Mouse (Mus musculus): ENCODE data around the gene Imp3.
A peak's percentile ranks its signal among the peaks of the same experiment; 100 is the strongest.
"Not testable (repeated sequence)": the region's sequence is repeated elsewhere in the genome, so short reads cannot be mapped to it uniquely, and the experiment has no call there.

Imp3 gene

GRCm38 (mm10) chr9:56937223-56938160 is at the start of gene Imp3:
Imp3 (plus strand) TSS chr9:56937475.
- peak; percentile 98 for DNase-seq (ENCODE audit: low read depth, low spot score)

- DNase-seq (ENCODE audit: low read depth, low spot score), result no peak
Observed at GRCm38 (mm10) chr9:56887581-56887980, 49.7 kb upstream of the Imp3 start.

- peak; percentile 92 for DNase-seq (ENCODE audit: low read depth, low spot score)
Observed at GRCm38 (mm10) chr9:56889817-56890216, 47.5 kb upstream of the Imp3 start.

GRCm38 (mm10) chr9:56890522-56891250 is 46.6 kb upstream of the Imp3 start:
- no peak for DNase-seq (ENCODE audit: low read depth, low spot score)

- peak; percentile 88 for DNase-seq (ENCODE audit: low read depth, low spot score)
Observed at GRCm38 (mm10) chr9:56891517-56892011, 45.7 kb upstream of the Imp3 start.

- DNase-seq (ENCODE audit: low read depth, low spot score), result no peak
Observed at GRCm38 (mm10) chr9:56892111-56892510, 45.2 kb upstream of the Imp3 start.

- DNase-seq (ENCODE audit: low read depth, low spot score), result no peak
Observed at GRCm38 (mm10) chr9:56893313-56893712, 44.0 kb upstream of the Imp3 start.

GRCm38 (mm10) chr9:56894006-56894405 is 43.3 kb upstream of the Imp3 start:
- peak; percentile 48 for DNase-seq (ENCODE audit: low read depth, low spot score)

- no peak for DNase-seq (ENCODE audit: low read depth, low spot score)
Observed at GRCm38 (mm10) chr9:56896779-56897178, 40.5 kb upstream of the Imp3 start.

GRCm38 (mm10) chr9:56899409-56899808 is 37.9 kb upstream of the Imp3 start:
- DNase-seq (ENCODE audit: low read depth, low spot score), result no peak

- no peak for DNase-seq (ENCODE audit: low read depth, low spot score)
Observed at GRCm38 (mm10) chr9:56900060-56900459, 37.2 kb upstream of the Imp3 start.

GRCm38 (mm10) chr9:56900571-56900970 is 36.7 kb upstream of the Imp3 start:
- DNase-seq (ENCODE audit: low read depth, low spot score), result no peak

- no peak for DNase-seq (ENCODE audit: low read depth, low spot score)
Observed at GRCm38 (mm10) chr9:56901187-56901586, 36.1 kb upstream of the Imp3 start.

- DNase-seq (ENCODE audit: low read depth, low spot score), result no peak
Observed at GRCm38 (mm10) chr9:56903662-56904061, 33.6 kb upstream of the Imp3 start.

- peak; percentile 85 for DNase-seq (ENCODE audit: low read depth, low spot score)
Observed at GRCm38 (mm10) chr9:56907549-56907948, 29.7 kb upstream of the Imp3 start.

- DNase-seq (ENCODE audit: low read depth, low spot score), result not testable (repeated sequence)
Observed at GRCm38 (mm10) chr9:56909991-56910390, 27.3 kb upstream of the Imp3 start.

- DNase-seq (ENCODE audit: low read depth, low spot score), result peak; percentile 55
Observed at GRCm38 (mm10) chr9:56911017-56911416, 26.3 kb upstream of the Imp3 start.

GRCm38 (mm10) chr9:56913991-56914390 is 23.3 kb upstream of the Imp3 start:
- DNase-seq (ENCODE audit: low read depth, low spot score), result peak; percentile 93

- peak; percentile 20 for DNase-seq (ENCODE audit: low read depth, low spot score)
Observed at GRCm38 (mm10) chr9:56915116-56915515, 22.2 kb upstream of the Imp3 start.

- peak; percentile 48 for DNase-seq (ENCODE audit: low read depth, low spot score)
Observed at GRCm38 (mm10) chr9:56915695-56916410, 21.4 kb upstream of the Imp3 start.

- DNase-seq (ENCODE audit: low read depth, low spot score), result no peak
Observed at GRCm38 (mm10) chr9:56917131-56917530, 20.1 kb upstream of the Imp3 start.

GRCm38 (mm10) chr9:56918466-56918865 is 18.8 kb upstream of the Imp3 start:
- DNase-seq (ENCODE audit: low read depth, low spot score), result no peak

Measured in 3T3-L1 (cell line).